ENCODE assay signal across 28 mouse cellular contexts in the genomic region with DNA sequence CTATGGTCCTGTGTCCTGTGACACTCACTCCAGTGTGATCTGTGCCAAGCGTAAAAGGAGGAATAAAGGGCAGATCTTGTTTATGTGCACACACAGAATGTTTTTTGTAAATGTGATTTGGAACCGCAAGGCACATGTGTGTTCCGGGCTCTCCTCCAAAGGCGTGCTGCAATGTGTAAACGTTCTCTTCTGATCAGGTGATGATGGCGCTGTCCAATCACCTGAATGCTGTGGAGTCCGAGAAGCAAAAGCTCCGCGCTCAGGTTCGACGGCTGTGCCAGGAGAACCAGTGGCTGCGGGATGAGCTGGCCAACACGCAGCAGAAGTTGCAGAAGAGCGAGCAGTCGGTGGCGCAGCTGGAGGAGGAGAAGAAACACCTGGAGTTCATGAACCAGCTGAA. TPM values are rescaled to one million over a fixed set of nuclear protein-coding genes. Genes with fewer than 3 reads are reported as not detected.
A peak's percentile ranks its signal among the peaks of the same experiment; 100 is the strongest.
DNase-seq lines count a peak whose midpoint lies in the region; ATAC-seq and TF ChIP-seq lines count a peak whose summit lies in the region.
"Had no signal": no experiment of that assay in that cellular context is flagged by ENCODE, and none has a peak within 500 bp of the region (broad histone marks: within the 10 kb centered on the region; RNA-seq: fewer than 3 reads in every experiment).

No protein-coding gene starts in this region.

- no peak for TF ChIP-seq CTCF in liver, adult 2 months (IDR thresholded peaks at IDR 0.05; ENCODE audit: low read depth, low read length)

- H3K4me2 ChIP-seq in liver, embryonic 11.5 days: no peak overlapping the region
- H3K4me2 ChIP-seq: forebrain, embryonic 13.5 days; heart, embryonic 12.5 days; heart, embryonic 15.5 days; hindbrain, embryonic 15.5 days; intestine, embryonic 15.5 days had no signal

- no peak overlapping the region for H3K4me3 ChIP-seq in liver, adult 2 months (ENCODE audit: insufficient read depth, low read depth, low read length)
- no peak overlapping the region for H3K4me3 ChIP-seq in liver, embryonic 11.5 days (ENCODE audit: low read depth, low read length)
- H3K4me3 ChIP-seq: forebrain, embryonic 10.5 days; forebrain, embryonic 13.5 days; heart, embryonic 12.5 days; heart, embryonic 15.5 days; hindbrain, embryonic 10.5 days; hindbrain, embryonic 15.5 days; intestine, embryonic 15.5 days had no signal

- no peak for ATAC-seq in liver, embryonic 11.5 days (replicated peaks; ENCODE audit: low FRiP score)
- no peak for ATAC-seq in inflammation-experienced regulatory T-cells, adult 6 months
- ATAC-seq: activated CD4-positive, CD25-positive, alpha-beta regulatory T cell, adult 4 months; forebrain, embryonic 13.5 days; forebrain, embryonic 16.5 days; intestine, embryonic 15.5 days; Patski had no signal

- H3K9ac ChIP-seq in liver, adult 2 months (ENCODE audit: low read depth, low read length): no peak overlapping the region
- no peak overlapping the region for H3K9ac ChIP-seq in liver, embryonic 11.5 days (ENCODE audit: low read depth, low read length)
- H3K9ac ChIP-seq: forebrain, embryonic 13.5 days; heart, embryonic 12.5 days; heart, embryonic 15.5 days; hindbrain, embryonic 15.5 days; intestine, embryonic 15.5 days had no signal

- H3K27me3 ChIP-seq in liver, adult 2 months (ENCODE audit: control insufficient read depth, insufficient read depth, low read length): no peaks in the 10 kb centered on the region
- H3K27me3 ChIP-seq in liver, embryonic 11.5 days (replicated peaks; ENCODE audit: control insufficient read depth, insufficient read depth, low read length): no peaks in the 10 kb centered on the region
- H3K27me3 ChIP-seq: forebrain, embryonic 13.5 days; heart, embryonic 12.5 days; heart, embryonic 15.5 days; hindbrain, embryonic 15.5 days; intestine, embryonic 15.5 days; Patski had no signal

- 77% methylated on average over 16 of the region's 16 CpGs for WGBS in liver, adult 2 months
- WGBS in liver, embryonic 11.5 days: 90% methylated on average over 16 of the region's 16 CpGs

- H3K79me2 ChIP-seq in liver, adult 2 months (ENCODE audit: control insufficient read depth, insufficient read depth, low read length): peaks cover 8% of the 10 kb centered on the region; the same call in 1 of the 2 replicates

- H3K27ac ChIP-seq in liver, adult 2 months (replicated peaks; ENCODE audit: insufficient read depth, low read depth, low read length): no peak overlapping the region
- no peak overlapping the region for H3K27ac ChIP-seq in liver, embryonic 11.5 days (ENCODE audit: low read depth, low read length)
- H3K27ac ChIP-seq: forebrain, embryonic 10.5 days; forebrain, embryonic 13.5 days; heart, embryonic 15.5 days; hindbrain, embryonic 10.5 days; hindbrain, embryonic 15.5 days; intestine, embryonic 15.5 days had no signal

- H3K4me1 ChIP-seq in liver, adult 2 months (ENCODE audit: control insufficient read depth, insufficient read depth, low read length): no peaks in the 10 kb centered on the region
- peaks cover 6% of the 10 kb centered on the region; the same call in 1 of the 2 replicates for H3K4me1 ChIP-seq in liver, embryonic 11.5 days (replicated peaks; ENCODE audit: control insufficient read depth, insufficient read depth, low read length)

- TF ChIP-seq POLR2A in liver, adult 2 months (IDR thresholded peaks at IDR 0.05; ENCODE audit: extremely low read depth, insufficient read depth, low read length): no peak

- no peaks in the 10 kb centered on the region for H3K9me3 ChIP-seq in liver, embryonic 11.5 days (ENCODE audit: control insufficient read depth, low read length)
- H3K9me3 ChIP-seq: forebrain, embryonic 10.5 days; forebrain, embryonic 13.5 days; G1E; heart, embryonic 15.5 days; hindbrain, embryonic 10.5 days; hindbrain, embryonic 15.5 days; intestine, embryonic 15.5 days had no signal

- peak; percentile 87 for DNase-seq in heart, adult 11 months
- no peak for DNase-seq in heart, adult 18-20 months
- DNase-seq in liver, adult 2 months (ENCODE audit: extremely low read depth, low read depth, low spot score): peak; percentile 79
- DNase-seq in liver, embryonic 11.5 days (ENCODE audit: low spot score): no peak
- DNase-seq in ES-CJ7 (ENCODE audit: low read depth, low spot score) (peak; percentile 31), ZHBTc4 (ENCODE audit: low read depth, low spot score) (peak; percentile 58)
- DNase-seq in thymus, postnatal 25 days: no peak
- DNase-seq: adrenal gland, adult 8-10 months; adrenal gland, postnatal 25 days; cerebellum, adult 18-20 months; cerebellum, adult 9-10 months; cerebellum, postnatal 14 days; gastrocnemius, postnatal 25 days; heart, postnatal 10 days; heart, postnatal 36 days; kidney, adult 11 months had no signal

- H3K36me3 ChIP-seq in liver, adult 2 months (ENCODE audit: control insufficient read depth, insufficient read depth, low read length): peaks cover 41% of the 10 kb centered on the region
- H3K36me3 ChIP-seq in liver, embryonic 11.5 days (ENCODE audit: control insufficient read depth, insufficient read depth, low read length): peaks cover 48% of the 10 kb centered on the region

RNA-seq across cellular contexts. Expression of a gene that starts 15.5 kb away (rescaled TPM):
- 10 to 100 TPM; 77.1 to 83.0 TPM for total RNA-seq in heart, adult 18-20 months (2021)
- 15.3 and 18.8 TPM in 2 replicates for total RNA-seq in liver, adult 2 months (2014; rRNA removed)
- polyA plus RNA-seq in liver, adult 2 months (2012; rRNA removed): 11.7 and 17.4 TPM in 2 replicates
- polyA plus RNA-seq in liver, embryonic 11.5 days (2014; fragmentation: Nextera tagmentation; extraction: Ambion mirVana): 56.8 and 59.3 TPM in 2 replicates
- 10 to 100 TPM; 17.9 to 19.7 (median 18.3) TPM for polyA plus RNA-seq in inflammation-experienced regulatory T-cells, adult 6 months (2017; shearing (Covaris generic))

RNA-seq across cellular contexts. Expression of a gene that starts 39.5 kb away (rescaled TPM):
- total RNA-seq in heart, adult 18-20 months (2021): 1 to 10 TPM in 1 of 2 experiments, under 1 TPM in 1; 0.72 to 1.6 TPM
- total RNA-seq in liver, adult 2 months (2014; rRNA removed): 1.1 and 2.6 TPM in 2 replicates
- 4.4 and 4.6 TPM in 2 replicates for polyA plus RNA-seq in liver, adult 2 months (2012; rRNA removed)
- polyA plus RNA-seq in liver, embryonic 11.5 days (2014; fragmentation: Nextera tagmentation; extraction: Ambion mirVana): 20.0 and 20.9 TPM in 2 replicates
- polyA plus RNA-seq in inflammation-experienced regulatory T-cells, adult 6 months (2017; shearing (Covaris generic)): 1 to 10 TPM; 2.8 to 5.2 (median 4.1) TPM

RNA-seq across cellular contexts. Expression of a gene that starts 39.8 kb away (rescaled TPM):
- 10 to 100 TPM; 71.6 to 77.3 TPM for total RNA-seq in heart, adult 18-20 months (2021)
- 63.3 and 75.6 TPM in 2 replicates for total RNA-seq in liver, adult 2 months (2014; rRNA removed)
- polyA plus RNA-seq in liver, adult 2 months (2012; rRNA removed): 65.5 and 72.8 TPM in 2 replicates
- polyA plus RNA-seq in liver, embryonic 11.5 days (2014; fragmentation: Nextera tagmentation; extraction: Ambion mirVana): 95.5 and 95.6 TPM in 2 replicates
- polyA plus RNA-seq in inflammation-experienced regulatory T-cells, adult 6 months (2017; shearing (Covaris generic)): 1 to 10 TPM; 3.5 to 6.8 (median 4.5) TPM

Comparison
In these comparisons a context has a peak if more than half of its experiments do, and no peak if none do; other contexts are left out.
1. DNase-seq: peak in heart, adult 11 months (single experiment), liver, adult 2 months (single experiment), ES-CJ7 (single experiment) and ZHBTc4 (single experiment); none in heart, adult 18-20 months (0 of 2), liver, embryonic 11.5 days (single experiment) and thymus, postnatal 25 days (single experiment).